Mouse (Mus musculus) kidney, adult 2 months (tissue): ENCODE results near the gene Wdr93.

Experiments used
- CTCF ChIP-seq: fragments of 200-500 bp; conservative IDR thresholded peaks from 2 replicates; pipeline ENCODE4 v1.5.1; 2011; ENCODE audit warnings: low read depth, mild to moderate bottlenecking, control low read depth, low read length, moderate library complexity, mixed read lengths; ENCODE audit not compliant: insufficient read depth, insufficient read length
- POLR2A ChIP-seq: fragments of 200-500 bp; IDR thresholded peaks from one replicate; pipeline ENCODE4 v1.6.1; 2011; ENCODE audit warnings: low read depth, low read length, control low read depth

DNA sequence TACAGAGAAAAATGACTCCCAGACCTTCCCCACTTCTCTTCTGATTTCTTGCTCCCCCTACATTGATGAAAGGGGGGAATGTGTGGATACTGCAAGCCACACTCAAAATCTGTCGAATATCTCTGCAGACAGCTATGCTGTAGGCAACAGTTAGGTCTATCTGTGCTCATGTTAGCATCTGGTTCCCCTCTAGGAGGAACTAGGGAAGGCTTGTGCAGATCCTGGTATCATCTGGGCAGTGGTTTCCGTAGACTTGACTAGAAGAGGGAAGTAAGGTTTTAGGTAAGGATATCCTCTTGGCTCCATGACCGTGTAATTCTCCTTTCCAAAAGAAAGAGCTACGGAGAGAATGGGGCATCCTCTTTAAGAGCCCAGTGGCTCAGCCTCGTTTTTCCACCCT is 1.6 kb downstream of the Wdr93 start:
- TF ChIP-seq POLR2A (no peak), CTCF (no peak)
